Mouse (Mus musculus): ENCODE measurements around the gene Bmf. TPM values are rescaled to one million over a fixed set of nuclear protein-coding genes. Genes with fewer than 3 reads are reported as not detected.

The Bmf gene
- polyA plus RNA-seq, 1 experiment from 2014 or later = 4.1 TPM

DNA sequence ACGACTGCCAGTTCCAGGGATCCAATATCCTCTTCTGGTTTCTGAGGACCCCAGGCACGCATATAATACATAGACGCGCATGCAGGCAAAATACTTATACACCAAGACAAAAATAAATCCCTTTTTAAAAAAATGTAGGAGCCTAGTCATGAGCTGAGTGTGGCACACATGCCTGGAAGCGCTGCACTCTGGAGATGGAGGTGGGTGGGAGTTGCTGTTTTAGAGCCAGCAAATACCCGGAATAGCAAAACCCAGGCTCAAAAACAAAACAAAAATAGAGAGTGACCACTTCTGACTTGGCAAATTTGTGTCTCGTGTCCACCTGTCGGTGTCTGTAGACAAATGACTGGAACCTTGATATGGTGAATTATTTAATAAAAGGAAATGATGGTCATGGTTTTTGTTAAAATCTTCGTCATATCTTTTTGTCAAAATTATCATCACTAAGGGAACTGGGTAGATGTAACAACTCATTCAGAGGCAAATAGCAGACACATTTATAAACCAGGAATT, 65.0 kb downstream of the Bmf start:
- 88% methylated on average over 9 of the region's 9 CpGs for WGBS
- Histone ChIP-seq H3K4me2 (replicated peaks) (no peak overlapping the region), H3K27me3 (peaks cover 4% of the 10 kb centered on the region; the same call in 1 of the 2 replicates), H3K4me1 (no peaks in the 10 kb centered on the region), H3K27ac (replicated peaks) (no peak overlapping the region), H3K4me3 (no peak overlapping the region), H3K9ac (replicated peaks) (no peak overlapping the region), H3K9me3 (no peaks in the 10 kb centered on the region), H3K36me3 (no peaks in the 10 kb centered on the region)
- ATAC-seq (ENCODE audit: low FRiP score, low read depth) = no peak

DNA sequence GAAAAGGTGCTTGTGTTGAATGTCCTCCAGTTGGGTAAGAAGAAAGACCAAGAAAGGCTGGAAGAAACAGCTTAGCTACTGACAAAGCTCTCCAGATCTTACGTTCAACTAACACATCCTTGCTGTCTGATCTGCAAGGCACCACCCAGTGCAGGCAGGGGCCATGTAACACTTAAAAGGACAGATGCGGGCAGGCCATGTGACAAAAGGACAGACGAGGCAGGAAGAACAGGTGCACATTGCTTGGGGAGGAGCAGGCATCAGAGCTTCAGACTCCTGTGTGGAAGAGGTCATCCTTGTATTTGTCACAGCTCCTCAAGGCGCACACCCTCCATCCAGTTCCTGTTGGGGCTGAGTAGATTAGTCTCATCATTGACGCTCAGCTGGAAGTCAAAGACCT, 66.5 kb downstream of the Bmf start:
- no peaks in the 10 kb centered on the region for H3K9me3 ChIP-seq
- no peak for ATAC-seq (ENCODE audit: low FRiP score, low read depth)
- H3K36me3 ChIP-seq = no peaks in the 10 kb centered on the region
- peaks cover 4% of the 10 kb centered on the region; the same call in 1 of the 2 replicates for H3K27me3 ChIP-seq
- peaks cover 9% of the 10 kb centered on the region for H3K4me1 ChIP-seq
- no peak overlapping the region for H3K9ac ChIP-seq (replicated peaks)
- no peak overlapping the region for H3K4me3 ChIP-seq
- WGBS = 87% methylated on average over 5 of the region's 5 CpGs
- H3K27ac ChIP-seq (replicated peaks) = no peak overlapping the region
- no peak overlapping the region for H3K4me2 ChIP-seq (replicated peaks)

DNA sequence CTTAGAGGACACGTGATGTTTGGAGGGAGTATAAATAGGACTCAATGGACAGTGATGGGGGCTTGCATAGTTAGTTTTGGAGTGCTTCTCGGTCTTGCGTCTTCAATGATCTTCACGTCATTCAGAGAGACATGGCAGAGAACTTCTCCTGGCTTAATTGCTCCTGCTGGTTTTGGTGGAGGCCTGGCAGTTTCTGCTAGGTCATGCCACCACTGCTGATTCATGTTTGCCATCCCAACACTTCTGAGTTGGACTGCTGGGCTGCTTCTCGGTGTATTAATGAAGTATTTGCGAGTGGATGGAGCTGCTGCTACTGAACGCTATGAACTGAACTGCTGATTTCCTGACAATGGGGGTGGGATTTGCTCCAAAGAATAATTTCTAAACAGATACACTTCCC, 68.6 kb downstream of the Bmf start:
- H3K27ac ChIP-seq (replicated peaks) = no peak overlapping the region
- H3K4me1 ChIP-seq = peaks cover 10% of the 10 kb centered on the region
- 91% methylated on average over 7 of the region's 7 CpGs for WGBS
- H3K9me3 ChIP-seq = no peaks in the 10 kb centered on the region
- H3K9ac ChIP-seq (replicated peaks) = no peak overlapping the region
- ATAC-seq (ENCODE audit: low FRiP score, low read depth) = no peak
- no peak overlapping the region for H3K4me2 ChIP-seq (replicated peaks)
- peaks cover 12% of the 10 kb centered on the region for H3K36me3 ChIP-seq
- H3K4me3 ChIP-seq = no peak overlapping the region
- H3K27me3 ChIP-seq = peaks cover 4% of the 10 kb centered on the region; the same call in 1 of the 2 replicates

DNA sequence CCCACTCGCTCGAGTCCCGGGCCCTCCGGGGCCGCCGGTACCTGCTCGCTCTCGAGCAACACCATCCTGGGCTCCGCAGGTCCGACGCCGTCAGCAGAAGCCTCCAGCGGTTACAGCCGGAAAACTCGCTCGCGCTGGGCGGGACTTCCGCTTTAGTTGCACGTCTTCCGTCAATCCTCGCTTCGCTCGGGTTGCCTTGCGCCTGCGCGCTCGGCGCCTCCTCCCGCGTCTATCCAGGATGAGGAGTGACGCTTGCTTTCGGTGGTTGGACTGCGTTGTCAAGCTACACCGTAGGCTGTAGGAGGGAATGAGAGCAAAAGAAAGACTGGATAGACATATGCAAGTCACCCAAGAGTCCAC, 70.0 kb downstream of the Bmf start, which contains the start of gene Srp14:
Gene Srp14, minus strand, starts transcription at position 162 of the 360 bp plus-strand sequence.
- ATAC-seq (ENCODE audit: low FRiP score, low read depth) = peak; percentile 96
- Histone ChIP-seq H3K4me1 (peaks cover 10% of the 10 kb centered on the region), H3K27ac (replicated peaks) (peak within 1 kb of the TSS; percentile 77), H3K36me3 (peaks cover 25% of the 10 kb centered on the region), H3K4me3 (peak within 1 kb of the TSS; percentile 85), H3K27me3 (peaks cover 4% of the 10 kb centered on the region; the same call in 1 of the 2 replicates), H3K9ac (replicated peaks) (peak within 1 kb of the TSS; percentile 89), H3K4me2 (replicated peaks) (peak within 1 kb of the TSS; percentile 75), H3K9me3 (no peaks in the 10 kb centered on the region)
- WGBS = under 1% methylated on average over 35 of the region's 35 CpGs

DNA sequence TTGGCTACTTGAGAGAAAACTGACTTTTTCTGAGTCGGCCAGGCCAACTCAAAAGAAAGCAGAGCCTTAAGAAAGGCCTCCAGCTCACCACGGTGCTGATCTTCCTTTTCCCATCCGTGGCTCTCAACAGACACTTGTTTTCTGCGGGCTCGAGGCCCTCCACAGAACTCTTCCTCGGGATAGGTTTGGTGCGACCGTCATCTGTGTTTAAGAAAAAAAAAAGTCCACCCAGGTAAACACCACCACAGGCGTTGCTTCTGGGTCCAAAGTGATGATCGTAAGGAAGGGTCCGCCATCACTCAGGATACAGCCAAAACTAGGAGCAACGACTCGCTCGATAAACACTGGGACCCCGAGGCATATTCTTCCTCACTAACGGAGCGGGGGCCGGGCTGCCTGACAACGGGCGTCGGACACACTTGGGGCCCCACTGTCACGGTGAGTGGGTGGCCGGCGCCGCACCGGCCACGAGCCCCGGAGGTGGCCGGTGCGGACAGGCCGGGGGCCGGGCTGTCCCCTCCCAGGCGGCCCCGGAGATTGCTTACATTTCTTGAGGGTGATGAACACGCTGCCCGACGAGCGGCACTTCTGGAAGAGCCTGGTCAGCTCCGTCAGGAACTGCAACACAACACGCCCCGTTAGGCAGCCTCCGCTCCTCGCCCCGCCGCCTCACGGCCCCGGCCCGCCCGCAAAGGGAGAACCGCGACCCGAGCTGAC, 70.5 kb downstream of the Bmf start:
- H3K4me3 ChIP-seq = peak overlapping the region; percentile 85
- peak overlapping the region; percentile 89 for H3K9ac ChIP-seq (replicated peaks)
- peak overlapping the region; percentile 77 for H3K27ac ChIP-seq (replicated peaks)
- peaks cover 10% of the 10 kb centered on the region for H3K4me1 ChIP-seq
- no peak for ATAC-seq (ENCODE audit: low FRiP score, low read depth)
- peaks cover 4% of the 10 kb centered on the region; the same call in 1 of the 2 replicates for H3K27me3 ChIP-seq
- peaks cover 30% of the 10 kb centered on the region for H3K36me3 ChIP-seq
- WGBS = 4% methylated on average over 50 of the region's 52 CpGs
- no peaks in the 10 kb centered on the region for H3K9me3 ChIP-seq
- H3K4me2 ChIP-seq (replicated peaks) = peak overlapping the region; percentile 75

Other genes with a start within 250 kb of the Bmf start
- gene Gpr176, start 176.3 kb downstream of the Bmf start, polyA plus RNA-seq (2016; fragmentation: Nextera tagmentation; extraction: Ambion mirVana) = 0.55 and 0.89 TPM in 2 replicates
- gene Eif2ak4, start 161.1 kb downstream of the Bmf start, polyA plus RNA-seq (2016; fragmentation: Nextera tagmentation; extraction: Ambion mirVana) = 11.7 and 12.5 TPM in 2 replicates
- gene Srp14, start 70.0 kb downstream of the Bmf start, polyA plus RNA-seq (2016; fragmentation: Nextera tagmentation; extraction: Ambion mirVana) = 280 and 286 TPM in 2 replicates
- 92.1 and 94.5 TPM in 2 replicates for gene Bub1b, start 48.5 kb upstream of the Bmf start, polyA plus RNA-seq (2016; fragmentation: Nextera tagmentation; extraction: Ambion mirVana)
- gene Pak6, start 113.6 kb upstream of the Bmf start, polyA plus RNA-seq (2016; fragmentation: Nextera tagmentation; extraction: Ambion mirVana) = 4.9 and 5.8 TPM in 2 replicates
- gene Ankrd63, start 154.3 kb upstream of the Bmf start, polyA plus RNA-seq (2016; fragmentation: Nextera tagmentation; extraction: Ambion mirVana) = not detected in 2 replicates
- gene Plcb2, start 178.8 kb upstream of the Bmf start, polyA plus RNA-seq (2016; fragmentation: Nextera tagmentation; extraction: Ambion mirVana) = 0.17 and 0.50 TPM in 2 replicates
- gene Inafm2, start 196.1 kb upstream of the Bmf start, polyA plus RNA-seq (2016; fragmentation: Nextera tagmentation; extraction: Ambion mirVana) = 25.1 TPM in 2 replicates
- gene Ccdc9b, start 213.0 kb upstream of the Bmf start, polyA plus RNA-seq (2016; fragmentation: Nextera tagmentation; extraction: Ambion mirVana) = 1.9 and 2.2 TPM in 2 replicates
- not detected in 2 replicates for gene Phgr1, start 223.1 kb upstream of the Bmf start, polyA plus RNA-seq (2016; fragmentation: Nextera tagmentation; extraction: Ambion mirVana)
- gene Disp2, start 230.0 kb upstream of the Bmf start, polyA plus RNA-seq (2016; fragmentation: Nextera tagmentation; extraction: Ambion mirVana) = 17.5 and 17.8 TPM in 2 replicates

All from midbrain, embryonic 12.5 days (tissue).